Mouse (Mus musculus): ENCODE results near the gene Slc15a1. TPM values are rescaled to one million over a fixed set of nuclear protein-coding genes. Genes with fewer than 3 reads are reported as not detected.

The Slc15a1 gene
- polyA plus RNA-seq, 1 experiment = 0.04 TPM

- Histone ChIP-seq H3K27ac (ENCODE audit: insufficient read depth, low read length) (no peak overlapping the region), H3K4me1 (ENCODE audit: control insufficient read depth, insufficient read depth, low read length) (no peaks in the 10 kb centered on the region), H3K4me3 (ENCODE audit: insufficient read depth, low read length) (no peak overlapping the region)
- no peak for TF ChIP-seq CTCF (IDR thresholded peaks at IDR 0.05; ENCODE audit: extremely low read depth, insufficient read depth, low read length)
- no peak for TF ChIP-seq POLR2A (IDR thresholded peaks at IDR 0.05; ENCODE audit: extremely low read depth, insufficient read depth, low read length)
Measured at GRCm38 (mm10) chr14:121527883-121528282, 22.8 kb upstream of the Slc15a1 start.

GRCm38 (mm10) chr14:121527201-121527600 lies 22.1 kb upstream of the Slc15a1 start:
- Histone ChIP-seq H3K4me3 (ENCODE audit: insufficient read depth, low read length) (no peak overlapping the region), H3K4me1 (ENCODE audit: control insufficient read depth, insufficient read depth, low read length) (no peaks in the 10 kb centered on the region), H3K27ac (ENCODE audit: insufficient read depth, low read length) (no peak overlapping the region)
- TF ChIP-seq CTCF (IDR thresholded peaks at IDR 0.05; ENCODE audit: extremely low read depth, insufficient read depth, low read length) (no peak), POLR2A (IDR thresholded peaks at IDR 0.05; ENCODE audit: extremely low read depth, insufficient read depth, low read length) (no peak)

GRCm38 (mm10) chr14:121521709-121522108 lies 16.7 kb upstream of the Slc15a1 start:
- no peak for TF ChIP-seq CTCF (IDR thresholded peaks at IDR 0.05; ENCODE audit: extremely low read depth, insufficient read depth, low read length)
- no peak for TF ChIP-seq POLR2A (IDR thresholded peaks at IDR 0.05; ENCODE audit: extremely low read depth, insufficient read depth, low read length)
- H3K4me1 ChIP-seq (ENCODE audit: control insufficient read depth, insufficient read depth, low read length) = no peaks in the 10 kb centered on the region
- no peak overlapping the region for H3K27ac ChIP-seq (ENCODE audit: insufficient read depth, low read length)
- no peak overlapping the region for H3K4me3 ChIP-seq (ENCODE audit: insufficient read depth, low read length)

- no peak overlapping the region for H3K27ac ChIP-seq (ENCODE audit: insufficient read depth, low read length)
- H3K4me3 ChIP-seq (ENCODE audit: insufficient read depth, low read length) = no peak overlapping the region
- no peak for TF ChIP-seq POLR2A (IDR thresholded peaks at IDR 0.05; ENCODE audit: extremely low read depth, insufficient read depth, low read length)
- TF ChIP-seq CTCF (IDR thresholded peaks at IDR 0.05; ENCODE audit: extremely low read depth, insufficient read depth, low read length) = no peak
- H3K4me1 ChIP-seq (ENCODE audit: control insufficient read depth, insufficient read depth, low read length) = no peaks in the 10 kb centered on the region
Measured at GRCm38 (mm10) chr14:121516881-121517280, 11.8 kb upstream of the Slc15a1 start.

- H3K4me1 ChIP-seq (ENCODE audit: control insufficient read depth, insufficient read depth, low read length) = no peaks in the 10 kb centered on the region
- H3K27ac ChIP-seq (ENCODE audit: insufficient read depth, low read length) = no peak overlapping the region
- TF ChIP-seq CTCF (IDR thresholded peaks at IDR 0.05; ENCODE audit: extremely low read depth, insufficient read depth, low read length) = no peak
- TF ChIP-seq POLR2A (IDR thresholded peaks at IDR 0.05; ENCODE audit: extremely low read depth, insufficient read depth, low read length) = no peak
- no peak overlapping the region for H3K4me3 ChIP-seq (ENCODE audit: insufficient read depth, low read length)
Measured at GRCm38 (mm10) chr14:121508929-121509328, 3.9 kb upstream of the Slc15a1 start.

DNA sequence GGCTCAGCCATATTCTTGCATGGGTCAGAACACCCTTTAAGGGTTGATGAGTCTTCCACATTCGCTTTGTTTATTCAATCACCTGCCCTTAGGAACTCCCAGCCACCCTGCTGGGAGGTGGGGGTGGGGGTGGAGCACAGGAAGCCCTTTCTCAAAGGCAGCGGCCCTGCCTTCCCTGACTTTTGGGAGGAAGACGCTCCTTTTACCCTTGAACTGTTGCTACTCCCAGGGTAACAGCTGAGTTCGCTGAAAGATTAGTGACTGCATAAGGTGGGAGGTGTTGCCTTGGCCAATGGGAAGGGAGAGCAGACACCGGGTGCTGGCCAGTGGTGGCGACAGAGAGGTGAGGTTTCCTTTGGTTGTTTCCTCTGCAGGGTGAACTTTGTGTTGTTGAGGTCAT lies 1.3 kb upstream of the Slc15a1 start:
- Histone ChIP-seq H3K4me3 (ENCODE audit: insufficient read depth, low read length) (no peak overlapping the region), H3K27ac (ENCODE audit: insufficient read depth, low read length) (no peak overlapping the region), H3K4me1 (ENCODE audit: control insufficient read depth, insufficient read depth, low read length) (no peaks in the 10 kb centered on the region)
- TF ChIP-seq CTCF (IDR thresholded peaks at IDR 0.05; ENCODE audit: extremely low read depth, insufficient read depth, low read length) (no peak), POLR2A (IDR thresholded peaks at IDR 0.05; ENCODE audit: extremely low read depth, insufficient read depth, low read length) (no peak)

- Histone ChIP-seq H3K4me1 (ENCODE audit: control insufficient read depth, insufficient read depth, low read length) (no peaks in the 10 kb centered on the region), H3K27ac (ENCODE audit: insufficient read depth, low read length) (no peak overlapping the region), H3K4me3 (ENCODE audit: insufficient read depth, low read length) (no peak overlapping the region)
- TF ChIP-seq CTCF (IDR thresholded peaks at IDR 0.05; ENCODE audit: extremely low read depth, insufficient read depth, low read length) (no peak), POLR2A (IDR thresholded peaks at IDR 0.05; ENCODE audit: extremely low read depth, insufficient read depth, low read length) (no peak)
Measured at GRCm38 (mm10) chr14:121505485-121505860, 421 bp upstream of the Slc15a1 start.

GRCm38 (mm10) chr14:121500577-121500976 lies 4.5 kb downstream of the Slc15a1 start:
- Histone ChIP-seq H3K4me1 (ENCODE audit: control insufficient read depth, insufficient read depth, low read length) (no peaks in the 10 kb centered on the region), H3K4me3 (ENCODE audit: insufficient read depth, low read length) (no peak overlapping the region), H3K27ac (ENCODE audit: insufficient read depth, low read length) (no peak overlapping the region)
- TF ChIP-seq CTCF (IDR thresholded peaks at IDR 0.05; ENCODE audit: extremely low read depth, insufficient read depth, low read length) (no peak), POLR2A (IDR thresholded peaks at IDR 0.05; ENCODE audit: extremely low read depth, insufficient read depth, low read length) (no peak)

GRCm38 (mm10) chr14:121499769-121500168 lies 5.3 kb downstream of the Slc15a1 start:
- H3K27ac ChIP-seq (ENCODE audit: insufficient read depth, low read length) = no peak overlapping the region
- TF ChIP-seq POLR2A (IDR thresholded peaks at IDR 0.05; ENCODE audit: extremely low read depth, insufficient read depth, low read length) (no peak), CTCF (IDR thresholded peaks at IDR 0.05; ENCODE audit: extremely low read depth, insufficient read depth, low read length) (no peak)
- H3K4me1 ChIP-seq (ENCODE audit: control insufficient read depth, insufficient read depth, low read length) = no peaks in the 10 kb centered on the region
- H3K4me3 ChIP-seq (ENCODE audit: insufficient read depth, low read length) = no peak overlapping the region

DNA sequence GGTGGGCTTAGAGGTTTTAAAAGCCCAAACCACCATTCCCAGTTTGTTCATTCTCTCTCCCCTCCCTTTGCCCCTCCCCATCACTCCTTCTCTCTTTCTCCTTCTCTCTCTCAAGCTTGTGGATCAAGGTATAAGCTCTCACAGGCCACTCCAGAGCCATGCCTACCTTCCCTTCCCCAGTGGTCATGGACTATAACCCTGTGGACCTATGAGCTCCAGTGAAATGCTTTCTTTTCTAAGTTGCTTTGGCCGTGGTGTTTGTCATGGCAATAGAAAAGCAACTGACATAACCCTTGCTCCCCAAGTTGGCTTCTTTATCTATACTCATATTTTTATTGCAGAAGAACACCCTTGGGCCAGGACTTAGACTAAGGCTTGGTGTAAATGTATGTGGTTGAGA lies 7.3 kb downstream of the Slc15a1 start:
- Histone ChIP-seq H3K27ac (ENCODE audit: insufficient read depth, low read length) (no peak overlapping the region), H3K4me1 (ENCODE audit: control insufficient read depth, insufficient read depth, low read length) (no peaks in the 10 kb centered on the region), H3K4me3 (ENCODE audit: insufficient read depth, low read length) (no peak overlapping the region)
- TF ChIP-seq POLR2A (IDR thresholded peaks at IDR 0.05; ENCODE audit: extremely low read depth, insufficient read depth, low read length) (no peak), CTCF (IDR thresholded peaks at IDR 0.05; ENCODE audit: extremely low read depth, insufficient read depth, low read length) (no peak)

DNA sequence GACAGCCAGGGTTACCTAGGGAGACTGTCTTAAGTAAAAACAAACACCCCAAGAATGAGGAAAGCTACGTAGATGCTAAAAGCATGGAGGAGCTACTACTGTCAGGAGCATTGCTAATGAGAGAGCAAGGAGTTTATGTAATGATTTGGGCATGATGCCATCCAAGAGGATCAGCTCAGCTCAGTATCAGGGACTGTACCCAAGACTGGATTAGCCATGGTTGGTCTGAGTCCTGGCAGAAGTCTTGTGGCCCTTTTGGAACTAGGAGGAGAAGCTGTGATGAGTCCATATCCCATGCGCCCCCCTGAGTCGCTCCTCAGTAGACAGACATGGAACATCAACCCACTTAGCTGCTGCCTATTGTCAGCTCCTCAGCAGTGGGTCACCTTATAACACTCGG lies 9.3 kb downstream of the Slc15a1 start:
- Histone ChIP-seq H3K4me3 (ENCODE audit: insufficient read depth, low read length) (no peak overlapping the region), H3K27ac (ENCODE audit: insufficient read depth, low read length) (no peak overlapping the region)
- TF ChIP-seq CTCF (IDR thresholded peaks at IDR 0.05; ENCODE audit: extremely low read depth, insufficient read depth, low read length) (no peak), POLR2A (IDR thresholded peaks at IDR 0.05; ENCODE audit: extremely low read depth, insufficient read depth, low read length) (no peak)

More for the DNA sequence above, 9.3 kb downstream of the Slc15a1 start:
- H3K4me1 ChIP-seq (ENCODE audit: control insufficient read depth, insufficient read depth, low read length) = no peaks in the 10 kb centered on the region
